24 mouse cellular contexts compared by ENCODE assay signal in the genomic region with DNA sequence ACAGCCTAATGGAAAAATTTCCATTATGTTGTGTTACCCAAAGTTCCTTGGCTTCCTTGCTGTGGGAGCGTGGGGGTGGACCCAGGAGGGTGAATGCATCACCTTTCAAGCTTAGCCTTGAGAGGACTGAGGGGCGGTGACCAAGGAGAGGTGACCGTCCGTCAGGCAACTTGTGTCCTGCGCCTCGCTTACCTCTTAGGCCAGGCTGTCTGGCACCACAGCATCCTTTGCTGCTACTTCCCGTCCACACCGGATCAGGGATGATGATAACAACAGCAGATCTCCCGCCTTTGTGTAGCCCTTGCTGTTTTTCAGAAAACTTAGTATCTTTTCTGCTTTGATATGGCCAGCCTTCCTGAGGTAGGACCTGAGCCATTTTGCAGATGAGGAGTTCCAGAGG. TPM values are rescaled to one million over a fixed set of nuclear protein-coding genes. Genes with fewer than 3 reads are reported as not detected.
DNase-seq lines count a peak whose midpoint lies in the region; ATAC-seq lines count a peak whose summit lies in the region.
"Had no signal": no experiment of that assay in that cellular context is flagged by ENCODE, and none has a peak within 500 bp of the region (broad histone marks: within the 10 kb centered on the region; RNA-seq: fewer than 3 reads in every experiment).

No protein-coding gene starts in this region.

- intact Hi-C loops in heart, postnatal 36 days (cut with DNase I): no loop called here

- no peaks in the 10 kb centered on the region for H3K9me3 ChIP-seq in forebrain, embryonic 11.5 days (ENCODE audit: control insufficient read depth, low read length)
- H3K9me3 ChIP-seq in forebrain, embryonic 15.5 days: no peaks in the 10 kb centered on the region
- no peaks in the 10 kb centered on the region for H3K9me3 ChIP-seq in heart, embryonic 10.5 days
- H3K9me3 ChIP-seq: embryonic facial prominence, embryonic 12.5 days; forebrain, embryonic 12.5 days; G1E had no signal

- H3K4me2 ChIP-seq in forebrain, embryonic 11.5 days (ENCODE audit: low read depth, low read length, severe bottlenecking): no peak overlapping the region
- H3K4me2 ChIP-seq in forebrain, embryonic 15.5 days (replicated peaks): no peak overlapping the region
- H3K4me2 ChIP-seq: embryonic facial prominence, embryonic 12.5 days; forebrain, embryonic 12.5 days had no signal

- H3K4me1 ChIP-seq in forebrain, embryonic 11.5 days (replicated peaks; ENCODE audit: control insufficient read depth, insufficient read depth, low read length): no peaks in the 10 kb centered on the region
- peaks cover 2% of the 10 kb centered on the region for H3K4me1 ChIP-seq in forebrain, embryonic 15.5 days
- H3K4me1 ChIP-seq in heart, embryonic 10.5 days: peaks cover 2% of the 10 kb centered on the region; the same call in 1 of the 2 replicates

- H3K27me3 ChIP-seq in forebrain, embryonic 11.5 days (ENCODE audit: control insufficient read depth, insufficient read depth, low read length): no peaks in the 10 kb centered on the region
- no peaks in the 10 kb centered on the region for H3K27me3 ChIP-seq in forebrain, embryonic 15.5 days
- no peaks in the 10 kb centered on the region for H3K27me3 ChIP-seq in heart, embryonic 10.5 days (ENCODE audit: insufficient read depth, poor library complexity, severe bottlenecking)
- H3K27me3 ChIP-seq: CH12.LX; embryonic facial prominence, embryonic 12.5 days; forebrain, embryonic 12.5 days had no signal

- H3K36me3 ChIP-seq in forebrain, embryonic 11.5 days (ENCODE audit: control insufficient read depth, insufficient read depth, low read length): no peaks in the 10 kb centered on the region; the same call in none of the 2 replicates
- H3K36me3 ChIP-seq in forebrain, embryonic 15.5 days: peaks cover 51% of the 10 kb centered on the region
- H3K36me3 ChIP-seq in heart, embryonic 10.5 days: peaks cover 67% of the 10 kb centered on the region

- WGBS in forebrain, embryonic 11.5 days: 94% methylated on average over 9 of the region's 9 CpGs
- WGBS in forebrain, embryonic 15.5 days: 93% methylated on average over 9 of the region's 9 CpGs
- WGBS in heart, embryonic 10.5 days: 89% methylated on average over 9 of the region's 9 CpGs

- DNase-seq in forebrain, embryonic 11.5 days (ENCODE audit: low spot score): peak; percentile 6
- DNase-seq in heart, embryonic 10.5 days (ENCODE audit: low spot score): peak; percentile 70
- DNase-seq in heart, postnatal 36 days: no peak
- peak; percentile 32 for DNase-seq in testis, postnatal 10 days (ENCODE audit: low spot score)
- DNase-seq in testis, postnatal 14 days (ENCODE audit: low spot score): no peak
- DNase-seq: adrenal gland, adult 2 months; adrenal gland, postnatal 10 days; adrenal gland, postnatal 25 days; B cell, adult 2 months; cerebellum, adult 11 months; cerebellum, adult 18-20 months; cerebellum, adult 8-10 months; cerebellum, adult 9-11 months; cerebellum, postnatal 14 days; cerebellum, postnatal 36 days; embryo, embryonic 11 days; forebrain, postnatal 0 days had no signal

- no peak overlapping the region for H3K4me3 ChIP-seq in forebrain, embryonic 11.5 days (ENCODE audit: low read depth, low read length)
- H3K4me3 ChIP-seq in forebrain, embryonic 15.5 days: no peak overlapping the region
- H3K4me3 ChIP-seq in heart, embryonic 10.5 days: no peak overlapping the region
- H3K4me3 ChIP-seq: embryonic facial prominence, embryonic 12.5 days; forebrain, embryonic 12.5 days had no signal

- no peak overlapping the region for H3K27ac ChIP-seq in forebrain, embryonic 11.5 days (ENCODE audit: low read depth, low read length)
- H3K27ac ChIP-seq in forebrain, embryonic 15.5 days (replicated peaks): no peak overlapping the region
- H3K27ac ChIP-seq in heart, embryonic 10.5 days: no peak overlapping the region
- H3K27ac ChIP-seq: embryonic facial prominence, embryonic 12.5 days; forebrain, embryonic 12.5 days had no signal

- no peak for ATAC-seq in forebrain, embryonic 11.5 days (replicated peaks; ENCODE audit: low FRiP score)
- no peak for ATAC-seq in forebrain, embryonic 15.5 days (replicated peaks)
- ATAC-seq: CD4-positive, CD25-positive, alpha-beta regulatory T cell, adult 4 months; forebrain, embryonic 14.5 days; forebrain, postnatal 0 days had no signal

- H3K9ac ChIP-seq in forebrain, embryonic 11.5 days (ENCODE audit: low read length): no peak overlapping the region
- H3K9ac ChIP-seq in forebrain, embryonic 15.5 days (replicated peaks): no peak overlapping the region
- H3K9ac ChIP-seq: embryonic facial prominence, embryonic 12.5 days; forebrain, embryonic 12.5 days; forebrain, postnatal 0 days had no signal

RNA-seq across cellular contexts. Expression of a gene that starts 6.1 kb away (rescaled TPM):
- 328 and 341 TPM in 2 replicates for polyA plus RNA-seq in forebrain, embryonic 11.5 days (2014; fragmentation: Nextera tagmentation; extraction: Ambion mirVana)
- polyA plus RNA-seq in forebrain, embryonic 15.5 days (2015; fragmentation: Nextera tagmentation; extraction: Ambion mirVana): 256 and 269 TPM in 2 replicates
- 205 and 295 TPM in 2 replicates for polyA plus RNA-seq in heart, embryonic 10.5 days (2016; fragmentation: Nextera tagmentation; extraction: Ambion mirVana)
- 10 to 100 TPM; 22.3 to 22.6 TPM for total RNA-seq in heart, postnatal 36 days (2021)

RNA-seq across cellular contexts. Expression of a gene that starts 6.4 kb away (rescaled TPM):
- polyA plus RNA-seq in forebrain, embryonic 11.5 days (2014; fragmentation: Nextera tagmentation; extraction: Ambion mirVana): 103 and 112 TPM in 2 replicates
- 192 and 207 TPM in 2 replicates for polyA plus RNA-seq in forebrain, embryonic 15.5 days (2015; fragmentation: Nextera tagmentation; extraction: Ambion mirVana)
- polyA plus RNA-seq in heart, embryonic 10.5 days (2016; fragmentation: Nextera tagmentation; extraction: Ambion mirVana): 36.2 and 57.0 TPM in 2 replicates
- total RNA-seq in heart, postnatal 36 days (2021): 1 to 10 TPM; 5.2 to 6.3 TPM

Comparison
In these comparisons a context has a peak if more than half of its experiments do, and no peak if none do; other contexts are left out.
1. DNase-seq: peak in forebrain, embryonic 11.5 days (single experiment), heart, embryonic 10.5 days (single experiment) and testis, postnatal 10 days (single experiment); none in heart, postnatal 36 days (0 of 2) and testis, postnatal 14 days (single experiment).